Mouse (Mus musculus) myocyte (in vitro differentiated cells): ENCODE results near the gene Xcr1. TPM values are rescaled to one million over a fixed set of nuclear protein-coding genes. Genes with fewer than 3 reads are reported as not detected.
A peak's percentile ranks its signal among the peaks of the same experiment; 100 is the strongest.

Experiments used
- H3K27me3 ChIP-seq: one replicate; pipeline ENCODE4 v1.6.1; 2011; ENCODE audit not compliant: control insufficient read depth, insufficient read depth, insufficient read length
- H3K36me3 ChIP-seq: one replicate; pipeline ENCODE4 v1.6.1; 2011; ENCODE audit not compliant: control insufficient read depth, insufficient read depth
- H3K4me2 ChIP-seq: one replicate; pipeline ENCODE4 v1.6.1; 2011; ENCODE audit warnings: low read depth, control low read depth
- H3K4me3 ChIP-seq: one replicate; pipeline ENCODE4 v1.5.1; 2011; ENCODE audit warnings: mild to moderate bottlenecking, control low read depth, moderate library complexity
- H3K79me2 ChIP-seq: one replicate; pipeline ENCODE4 v1.6.1; 2011; ENCODE audit not compliant: control insufficient read depth, insufficient read depth
- H3ac ChIP-seq: one replicate; pipeline ENCODE4 v1.6.1; 2011; ENCODE audit not compliant: control insufficient read depth, insufficient read length
- CEBPB ChIP-seq: IDR thresholded peaks from 2 replicates; pipeline ENCODE4 v1.6.1; 2011; ENCODE audit warnings: mild to moderate bottlenecking, moderate library complexity; ENCODE audit not compliant: poor library complexity, insufficient read depth, severe bottlenecking
- E2F4 ChIP-seq: IDR thresholded peaks from one replicate; pipeline ENCODE4 v1.6.1; 2011; ENCODE audit warnings: mild to moderate bottlenecking, control low read depth, moderate library complexity; ENCODE audit not compliant: insufficient read depth
- MAX ChIP-seq: IDR thresholded peaks from one replicate; pipeline ENCODE4 v1.6.1; 2011; ENCODE audit warnings: low read depth, mild to moderate bottlenecking, control low read depth
- MYOD1 ChIP-seq, 3 experiments: IDR thresholded peaks; one replicate each; pipeline ENCODE4 v1.6.1; 2011; ENCODE audit warnings: control low read depth in 2 of 3, low read depth in 2 of 3, mild to moderate bottlenecking in 2 of 3, moderate library complexity in 1 of 3; ENCODE audit not compliant: insufficient read length in 2 of 3, control insufficient read depth in 1 of 3
- MYOG ChIP-seq, 3 experiments: IDR thresholded peaks; one replicate each; pipeline ENCODE4 v1.6.1; 2011; ENCODE audit warnings: control low read depth in 2 of 3, low read depth in 2 of 3, mild to moderate bottlenecking in 2 of 3; ENCODE audit not compliant: insufficient read length in 2 of 3, control insufficient read depth in 1 of 3, insufficient read depth in 1 of 3
- POLR2A ChIP-seq: IDR thresholded peaks from one replicate; pipeline ENCODE4 v1.6.1; 2011; ENCODE audit warnings: low read depth, mild to moderate bottlenecking, control low read depth, moderate library complexity; ENCODE audit not compliant: insufficient read length
- POLR2AphosphoS2 ChIP-seq: IDR thresholded peaks from one replicate; pipeline ENCODE4 v1.6.1; 2011; ENCODE audit warnings: low read depth, control low read depth; ENCODE audit not compliant: insufficient read length
- REST ChIP-seq: IDR thresholded peaks from one replicate; pipeline ENCODE4 v1.6.1; 2011; ENCODE audit warnings: mild to moderate bottlenecking, control low read depth, moderate library complexity; ENCODE audit not compliant: insufficient read depth, insufficient read length
- SRF ChIP-seq: IDR thresholded peaks from one replicate; pipeline ENCODE4 v1.6.1; 2011; ENCODE audit warnings: low read depth; ENCODE audit not compliant: control insufficient read depth, insufficient read length
- TCF12 ChIP-seq: IDR thresholded peaks from one replicate; pipeline ENCODE4 v1.6.1; 2011; ENCODE audit warnings: mild to moderate bottlenecking, control low read depth; ENCODE audit not compliant: poor library complexity, insufficient read depth, severe bottlenecking
- TCF3 ChIP-seq: IDR thresholded peaks from one replicate; pipeline ENCODE4 v1.6.1; 2011; ENCODE audit warnings: low read depth, control low read depth; ENCODE audit not compliant: insufficient read length
- USF1 ChIP-seq: IDR thresholded peaks from one replicate; pipeline ENCODE4 v1.6.1; 2011; ENCODE audit warnings: low read depth, mild to moderate bottlenecking, control low read depth, moderate library complexity
- polyA plus RNA-seq: library from polyadenylated mRNA; unstranded; fragments of >200 nt; fragmentation: generic; extraction: Trizol; gene quantifications from one replicate; pipeline ENCODE4 v1.2.1, GENCODE M21; 2012; ENCODE audit warnings: missing spikeins

Xcr1 gene
- polyA plus RNA-seq, 1 experiment = 0.04 TPM

GRCm38 (mm10) chr9:123808583-123808982, 53.2 kb downstream of the Xcr1 start:
- H3K36me3 ChIP-seq = peaks cover 11% of the 10 kb centered on the region
- no peak overlapping the region for H3K4me3 ChIP-seq
- no peaks in the 10 kb centered on the region for H3K79me2 ChIP-seq
- H3K4me2 ChIP-seq = peak overlapping the region; percentile 70
- TF ChIP-seq TCF3 (no peak), MYOD1 (IDR thresholded peaks at IDR 0.05; ENCODE audit: control insufficient read depth in 1 of 3, insufficient read length in 2 of 3, low read depth in 2 of 3) (no peak), USF1 (no peak), MAX (no peak), MYOG (IDR thresholded peaks at IDR 0.05; ENCODE audit: control insufficient read depth in 1 of 3, insufficient read depth in 1 of 3, insufficient read length in 2 of 3, low read depth in 2 of 3) (no peak), E2F4 (no peak), CEBPB (no peak), REST (no peak), TCF12 (no peak)
- H3ac ChIP-seq = no peak overlapping the region
- H3K27me3 ChIP-seq = no peaks in the 10 kb centered on the region

GRCm38 (mm10) chr9:123806267-123806666, 55.6 kb downstream of the Xcr1 start, which contains the start of gene Cxcr6:
Gene Cxcr6 (plus strand): TSS chr9:123806475.
- H3K79me2 ChIP-seq = no peaks in the 10 kb centered on the region

GRCm38 (mm10) chr9:123805241-123805640, 56.6 kb downstream of the Xcr1 start:
- no peak for TF ChIP-seq TCF3
- no peak for TF ChIP-seq TCF12
- no peak for TF ChIP-seq POLR2AphosphoS2
- TF ChIP-seq MAX = no peak
- TF ChIP-seq POLR2A = no peak
- TF ChIP-seq E2F4 = no peak
- no peak for TF ChIP-seq MYOG (IDR thresholded peaks at IDR 0.05; ENCODE audit: control insufficient read depth in 1 of 3, insufficient read depth in 1 of 3, insufficient read length in 2 of 3, low read depth in 2 of 3)
- no peak for TF ChIP-seq USF1
- TF ChIP-seq MYOD1 (IDR thresholded peaks at IDR 0.05; ENCODE audit: control insufficient read depth in 1 of 3, insufficient read length in 2 of 3, low read depth in 2 of 3) = no peak
- TF ChIP-seq REST = no peak
- no peak for TF ChIP-seq SRF
- TF ChIP-seq CEBPB = no peak
- Histone ChIP-seq H3ac (no peak overlapping the region), H3K36me3 (peaks cover 17% of the 10 kb centered on the region), H3K79me2 (no peaks in the 10 kb centered on the region), H3K4me3 (no peak overlapping the region), H3K27me3 (no peaks in the 10 kb centered on the region), H3K4me2 (no peak overlapping the region)

More at GRCm38 (mm10) chr9:123806267-123806666, 55.6 kb downstream of the Xcr1 start, which contains the start of gene Cxcr6:
- no peak for TF ChIP-seq POLR2AphosphoS2
- TF ChIP-seq POLR2A = no peak
- no peak for TF ChIP-seq MYOG (IDR thresholded peaks at IDR 0.05; ENCODE audit: control insufficient read depth in 1 of 3, insufficient read depth in 1 of 3, insufficient read length in 2 of 3, low read depth in 2 of 3)
- no peak for TF ChIP-seq TCF12
- TF ChIP-seq E2F4 = no peak
- TF ChIP-seq USF1 = no peak
- no peak for TF ChIP-seq SRF
- no peak for TF ChIP-seq TCF3
- TF ChIP-seq REST = no peak
- TF ChIP-seq MYOD1 (IDR thresholded peaks at IDR 0.05; ENCODE audit: control insufficient read depth in 1 of 3, insufficient read length in 2 of 3, low read depth in 2 of 3) = no peak
- TF ChIP-seq CEBPB = no peak
- no peak for TF ChIP-seq MAX
- no peak within 1 kb of the TSS for H3ac ChIP-seq
- no peaks in the 10 kb centered on the region for H3K27me3 ChIP-seq
- H3K4me3 ChIP-seq = no peak within 1 kb of the TSS
- H3K4me2 ChIP-seq = no peak within 1 kb of the TSS
- peaks cover 13% of the 10 kb centered on the region for H3K36me3 ChIP-seq

GRCm38 (mm10) chr9:123802896-123803295, 58.9 kb downstream of the Xcr1 start:
- Histone ChIP-seq H3K36me3 (peaks cover 24% of the 10 kb centered on the region), H3K27me3 (no peaks in the 10 kb centered on the region), H3K4me3 (no peak overlapping the region), H3ac (no peak overlapping the region), H3K4me2 (no peak overlapping the region), H3K79me2 (no peaks in the 10 kb centered on the region)
- TF ChIP-seq TCF12 (no peak), TCF3 (no peak), POLR2AphosphoS2 (no peak), CEBPB (no peak), SRF (no peak), REST (no peak), MAX (no peak), MYOD1 (IDR thresholded peaks at IDR 0.05; ENCODE audit: control insufficient read depth in 1 of 3, insufficient read length in 2 of 3, low read depth in 2 of 3) (no peak), USF1 (no peak), E2F4 (no peak), MYOG (IDR thresholded peaks at IDR 0.05; ENCODE audit: control insufficient read depth in 1 of 3, insufficient read depth in 1 of 3, insufficient read length in 2 of 3, low read depth in 2 of 3) (no peak), POLR2A (no peak)
